Mouse (Mus musculus) small intestine, adult 2 months (tissue): ENCODE measurements around the gene Mcidas. TPM values are rescaled to one million over a fixed set of nuclear protein-coding genes. Genes with fewer than 3 reads are reported as not detected.

Experiments
- H3K27ac ChIP-seq: fragments of 200-500 bp; 2 replicates; pipeline ENCODE4 v1.5.1; 2012; ENCODE audit warnings: low read depth, low read length, control low read depth, inconsistent platforms; ENCODE audit not compliant: insufficient read depth
- H3K27me3 ChIP-seq: fragments of 200-500 bp; 2 replicates; pipeline ENCODE4 v1.6.1; 2012; ENCODE audit warnings: mild to moderate bottlenecking, moderate library complexity, low read length, inconsistent platforms; ENCODE audit not compliant: control insufficient read depth, insufficient read depth
- H3K36me3 ChIP-seq: fragments of 200-500 bp; 2 replicates; pipeline ENCODE4 v1.6.1; 2012; ENCODE audit warnings: mild to moderate bottlenecking, low read length, control low read depth, inconsistent platforms; ENCODE audit not compliant: control insufficient read depth, insufficient read depth
- H3K4me1 ChIP-seq: fragments of 200-500 bp; 2 replicates; pipeline ENCODE4 v1.6.1; 2012; ENCODE audit warnings: low read length, inconsistent platforms, mixed read lengths; ENCODE audit not compliant: control insufficient read depth, insufficient read depth, insufficient read length
- H3K4me3 ChIP-seq: fragments of 200-500 bp; 2 replicates; pipeline ENCODE4 v1.5.1; 2012; ENCODE audit warnings: low read depth, mild to moderate bottlenecking, control low read depth, inconsistent platforms, low read length, moderate library complexity
- CTCF ChIP-seq: fragments of 200-500 bp; IDR thresholded peaks from 2 replicates; pipeline ENCODE4 v1.5.1; 2012; ENCODE audit warnings: low read depth, mild to moderate bottlenecking, control low read depth, inconsistent platforms, low read length, moderate library complexity, mixed read lengths; ENCODE audit not compliant: insufficient replicate concordance, insufficient read length; ENCODE audit errors: extremely low read depth
- POLR2A ChIP-seq: fragments of 200-500 bp; IDR thresholded peaks from 2 replicates; pipeline ENCODE4 v1.6.1; 2012; ENCODE audit warnings: low read depth, mild to moderate bottlenecking, control low read depth, inconsistent platforms, low read length, moderate library complexity
- WGBS: fragments of 180-500 bp; shearing (Covaris S2); methylation state at CpG from one replicate; pipeline ENCODE4 v1.1.7; 2018; 5-methylcytosine and 5-hydroxymethylcytosine counted together
- polyA plus RNA-seq: library from polyadenylated mRNA; depleted of rRNA; stranded (reverse); fragments of >200 nt; gene quantifications from 2 replicates; pipeline ENCODE4 v1.2.3, GENCODE M21; 2012; rRNA removed

Gene Mcidas
- polyA plus RNA-seq, 1 experiment: not detected

DNA sequence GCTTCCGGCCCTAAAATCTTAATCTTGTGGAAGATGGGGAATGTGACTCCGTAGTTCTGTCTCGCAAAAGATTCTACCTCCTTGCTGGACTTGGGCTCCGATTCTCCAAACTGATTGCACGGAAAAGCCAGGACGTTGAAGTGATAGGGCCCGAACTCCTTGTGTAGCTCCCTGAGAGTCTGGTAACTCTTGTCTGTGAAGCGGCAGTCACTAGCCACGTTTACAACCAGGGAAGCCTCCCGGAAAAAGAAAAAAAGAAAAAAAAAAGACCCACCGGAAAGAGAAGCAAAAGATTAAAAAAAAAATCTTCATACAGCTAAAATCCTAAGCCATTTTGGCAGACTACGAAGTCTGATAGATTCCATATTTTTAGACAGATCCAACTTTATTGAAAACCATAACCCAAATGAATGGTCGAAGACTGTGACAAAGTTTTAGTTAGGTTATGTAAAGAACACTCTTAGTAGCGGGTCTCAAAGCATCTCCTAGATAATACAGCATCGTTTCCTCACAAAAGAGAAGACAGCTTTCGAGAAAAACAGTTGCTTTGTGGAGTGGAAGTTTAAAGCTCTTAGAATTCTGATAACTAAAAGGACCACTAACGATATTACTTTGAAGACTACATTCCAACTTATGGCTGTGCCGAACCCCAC, 51.9 kb downstream of the Mcidas start:
- 28% methylated on average over 18 of the region's 18 CpGs for WGBS
- H3K36me3 ChIP-seq: no peaks in the 10 kb centered on the region
- no peaks in the 10 kb centered on the region for H3K4me1 ChIP-seq
- H3K4me3 ChIP-seq: peak overlapping the region; percentile 46; the same call in 1 of the 2 replicates
- H3K27me3 ChIP-seq: peaks cover 8% of the 10 kb centered on the region
- TF ChIP-seq CTCF (no peak), POLR2A (no peak)
- 0 out of 2 replicates have a peak overlapping the region, but pooled peaks have one; percentile 49 for H3K27ac ChIP-seq

DNA sequence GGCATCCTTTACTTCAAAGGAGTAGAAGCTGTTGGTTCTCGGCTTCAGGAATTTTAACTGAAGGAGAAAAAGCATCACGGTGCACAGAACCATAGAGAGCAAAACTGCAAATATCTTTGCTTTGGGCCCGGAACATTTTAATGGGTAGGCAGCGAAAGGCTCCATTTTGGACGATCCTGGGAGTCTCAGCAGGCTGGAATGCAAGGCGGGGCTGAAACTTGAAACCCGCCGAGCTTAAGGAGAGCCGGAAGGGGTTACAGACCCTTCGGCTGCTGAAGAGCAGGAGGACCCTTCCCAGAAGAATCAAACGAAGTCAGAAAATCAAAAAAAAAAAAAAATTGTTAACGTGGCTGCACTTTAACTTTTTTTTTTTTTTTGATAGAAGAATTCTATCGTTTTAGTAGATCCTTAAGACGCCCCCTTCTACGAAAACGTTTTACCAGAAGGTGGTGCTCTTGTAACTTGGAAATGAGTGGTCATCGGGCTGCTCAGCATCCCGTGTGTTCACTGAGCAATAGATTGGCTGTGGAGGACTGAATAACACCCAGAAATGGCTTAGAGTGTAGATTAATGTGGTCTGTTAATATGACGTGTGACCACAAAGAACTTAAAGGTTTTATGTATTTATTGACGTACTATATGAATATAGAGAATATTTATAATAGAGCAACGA, 52.7 kb downstream of the Mcidas start, which contains the start of gene Gpx8:
TSS of gene Gpx8 (minus strand) at position 200 of the 673 bp plus-strand sequence.
- Histone ChIP-seq H3K27me3 (peaks cover 8% of the 10 kb centered on the region), H3K4me3 (peak within 1 kb of the TSS; percentile 57), H3K4me1 (no peaks in the 10 kb centered on the region), H3K36me3 (no peaks in the 10 kb centered on the region), H3K27ac (peak within 1 kb of the TSS; percentile 49; the same call in 1 of the 2 replicates)
- 5% methylated on average over 21 of the region's 21 CpGs for WGBS
- TF ChIP-seq POLR2A (no peak), CTCF (peak; percentile 27; the same call in 1 of the 2 replicates)

DNA sequence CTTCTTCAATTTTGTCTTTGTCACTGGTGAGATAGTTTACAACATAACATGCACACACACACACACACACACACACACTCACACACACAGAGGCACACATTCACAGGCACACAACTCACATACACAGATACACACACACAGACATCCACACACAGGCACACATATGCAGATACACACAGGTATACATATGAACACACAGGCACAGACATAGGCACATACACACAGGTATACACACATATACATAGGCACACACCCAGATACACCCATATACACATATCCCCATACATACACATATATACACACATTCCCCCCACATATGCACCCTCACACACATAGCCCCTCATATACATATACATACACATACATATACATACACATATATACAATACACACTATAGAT, 53.4 kb downstream of the Mcidas start:
- TF ChIP-seq POLR2A (no peak), CTCF (no peak)
- Histone ChIP-seq H3K27me3 (peaks cover 8% of the 10 kb centered on the region), H3K36me3 (no peaks in the 10 kb centered on the region), H3K27ac (no peak overlapping the region), H3K4me3 (no peak overlapping the region), H3K4me1 (no peaks in the 10 kb centered on the region)

DNA sequence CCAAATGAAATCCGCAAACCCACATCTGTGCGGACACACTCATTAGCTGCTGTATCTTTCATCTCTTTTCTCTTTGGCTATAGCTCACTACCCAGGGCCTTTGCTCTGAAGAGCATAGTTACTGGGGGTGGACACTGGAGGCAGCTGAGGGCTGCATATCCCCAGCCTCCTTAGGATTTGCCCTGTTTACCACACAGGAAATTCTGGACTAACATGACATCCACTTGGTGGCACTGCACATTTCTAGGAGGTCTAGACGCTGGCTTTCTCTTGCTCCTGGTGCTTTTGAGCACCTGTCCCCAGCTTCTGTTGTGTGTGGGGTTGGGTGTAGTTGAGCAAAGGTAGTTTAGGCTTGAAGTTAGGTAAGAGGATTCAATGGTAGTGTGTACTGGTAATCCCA, 54.0 kb downstream of the Mcidas start:
- H3K27me3 ChIP-seq: peaks cover 8% of the 10 kb centered on the region
- TF ChIP-seq POLR2A (no peak), CTCF (no peak)
- no peaks in the 10 kb centered on the region for H3K36me3 ChIP-seq
- WGBS: 73% methylated on average over 3 of the region's 3 CpGs
- no peak overlapping the region for H3K27ac ChIP-seq
- no peaks in the 10 kb centered on the region for H3K4me1 ChIP-seq
- H3K4me3 ChIP-seq: no peak overlapping the region

Other genes starting within 250 kb of the Mcidas start
- gene Plpp1, start 193.1 kb upstream of the Mcidas start, polyA plus RNA-seq: 38.7 and 102 TPM in 2 replicates
- 0.50 and 1.2 TPM in 2 replicates for gene Mtrex, start 66.4 kb upstream of the Mcidas start, polyA plus RNA-seq
- gene Dhx29, start 66.4 kb upstream of the Mcidas start, polyA plus RNA-seq: 0.50 and 0.63 TPM in 2 replicates
- gene Ccno, start 6.0 kb upstream of the Mcidas start, polyA plus RNA-seq: 0.10 and 0.32 TPM in 2 replicates
- not detected in 2 replicates for gene Cdc20b, start 41.3 kb downstream of the Mcidas start, polyA plus RNA-seq
- gene Gpx8, start 52.6 kb downstream of the Mcidas start, polyA plus RNA-seq: 0.28 and 0.30 TPM in 2 replicates
- 4.4 and 5.2 TPM in 2 replicates for gene Gzma, start 107.1 kb downstream of the Mcidas start, polyA plus RNA-seq
- 2.5 and 3.3 TPM in 2 replicates for gene Esm1, start 215.8 kb downstream of the Mcidas start, polyA plus RNA-seq
- 0.30 and 0.47 TPM in 2 replicates for gene Gzmk, start 232.1 kb downstream of the Mcidas start, polyA plus RNA-seq